Mouse (Mus musculus): ENCODE measurements at regions not wholly inside any gene's neighbourhood (a gene's known extent, or its start where the extent isn't known, plus 50 kb on each side); places are given as distances from the start of the nearest gene placed in this dataset.

DNA sequence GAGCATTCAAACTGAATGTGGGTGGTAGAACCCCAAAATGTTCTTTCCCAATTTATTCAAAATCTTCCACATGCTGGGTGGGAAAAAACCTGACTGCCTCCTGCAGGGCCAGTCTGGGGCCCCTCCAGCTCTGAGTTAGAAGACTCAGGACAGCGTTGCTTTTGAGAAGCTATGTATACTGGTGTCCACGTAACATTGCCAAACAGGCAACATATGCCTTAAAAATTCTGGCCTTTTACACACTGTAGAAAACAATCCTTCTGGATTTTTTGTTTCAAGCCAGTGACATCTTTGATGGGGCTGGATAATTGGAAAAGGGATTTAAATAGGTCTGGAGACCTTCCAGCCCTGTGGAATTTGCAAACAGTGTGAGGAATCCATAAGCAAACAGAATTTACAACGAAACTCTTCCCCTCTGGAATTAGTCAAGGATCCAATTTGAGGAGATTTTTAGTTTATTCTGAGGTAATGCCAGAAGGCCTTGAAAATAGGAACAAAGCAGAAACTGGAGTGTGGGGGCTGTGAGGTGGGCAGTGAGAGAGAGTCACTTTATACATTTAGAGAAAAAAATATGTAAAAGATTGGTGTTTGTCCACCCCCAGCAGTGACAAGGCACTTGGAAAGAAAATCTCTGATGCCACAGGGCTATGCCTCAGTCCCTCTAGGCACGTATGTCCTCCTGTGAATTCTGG lies 108.9 kb upstream of the F13a1 start:
- H3K9ac ChIP-seq (ENCODE audit: low read length): no peak overlapping the region
- no peaks in the 10 kb centered on the region for H3K27me3 ChIP-seq (ENCODE audit: control insufficient read depth, insufficient read depth, low read length)
- 79% methylated on average over 4 of the region's 4 CpGs for WGBS
- no peak for ATAC-seq (replicated peaks; ENCODE audit: low FRiP score)
- H3K36me3 ChIP-seq (ENCODE audit: control insufficient read depth, insufficient read depth, low read length): no peaks in the 10 kb centered on the region
- no peak overlapping the region for H3K27ac ChIP-seq (ENCODE audit: low read depth, low read length)
- H3K4me3 ChIP-seq (ENCODE audit: low read depth, low read length): no peak overlapping the region
- no peaks in the 10 kb centered on the region for H3K9me3 ChIP-seq (ENCODE audit: control insufficient read depth, low read length)
- H3K4me1 ChIP-seq (replicated peaks; ENCODE audit: control insufficient read depth, insufficient read depth, low read length): no peaks in the 10 kb centered on the region
- DNase-seq (ENCODE audit: low spot score): no peak
- H3K4me2 ChIP-seq (ENCODE audit: low read depth, low read length, severe bottlenecking): no peak overlapping the region

DNA sequence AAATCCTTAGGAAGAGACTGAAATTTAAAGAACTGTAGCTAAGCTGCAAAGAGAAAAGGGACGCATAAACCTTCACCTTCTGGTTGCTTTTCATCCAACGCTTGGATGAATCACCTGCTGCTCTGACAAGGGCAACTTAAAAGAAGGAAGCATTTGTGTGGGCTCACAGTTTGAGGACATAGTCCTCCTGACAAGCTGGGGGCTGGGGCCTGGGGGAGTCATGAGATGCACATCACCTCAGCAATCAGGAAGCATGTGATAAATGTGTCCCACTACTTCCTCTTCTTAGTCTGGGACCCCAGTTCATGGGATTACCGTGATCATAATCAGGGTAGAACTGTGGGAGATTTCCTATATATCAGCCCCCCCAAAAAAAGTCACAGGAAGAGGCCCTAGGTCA lies 107.8 kb upstream of the F13a1 start:
- DNase-seq (ENCODE audit: low spot score): no peak
- H3K4me3 ChIP-seq (ENCODE audit: low read depth, low read length): no peak overlapping the region
- WGBS: 89% methylated on average over 3 of the region's 3 CpGs
- H3K9ac ChIP-seq (ENCODE audit: low read length): no peak overlapping the region
- H3K27ac ChIP-seq (ENCODE audit: low read depth, low read length): no peak overlapping the region
- no peaks in the 10 kb centered on the region for H3K4me1 ChIP-seq (replicated peaks; ENCODE audit: control insufficient read depth, insufficient read depth, low read length)
- H3K27me3 ChIP-seq (ENCODE audit: control insufficient read depth, insufficient read depth, low read length): no peaks in the 10 kb centered on the region
- no peaks in the 10 kb centered on the region for H3K9me3 ChIP-seq (ENCODE audit: control insufficient read depth, low read length)
- no peak overlapping the region for H3K4me2 ChIP-seq (ENCODE audit: low read depth, low read length, severe bottlenecking)
- H3K36me3 ChIP-seq (ENCODE audit: control insufficient read depth, insufficient read depth, low read length): no peaks in the 10 kb centered on the region
- no peak for ATAC-seq (replicated peaks; ENCODE audit: low FRiP score)

GRCm38 (mm10) chr13:37151835-37152516 lies 101.9 kb upstream of the F13a1 start:
- WGBS: 41% methylated on average over 4 of the region's 4 CpGs
- no peak overlapping the region for H3K4me2 ChIP-seq (ENCODE audit: low read depth, low read length, severe bottlenecking)
- H3K27ac ChIP-seq (ENCODE audit: low read depth, low read length): no peak overlapping the region

GRCm38 (mm10) chr13:37149961-37150360 lies 99.9 kb upstream of the F13a1 start:
- no peak for ATAC-seq (replicated peaks; ENCODE audit: low FRiP score)

More at GRCm38 (mm10) chr13:37151835-37152516, 101.9 kb upstream of the F13a1 start:
- no peak overlapping the region for H3K4me3 ChIP-seq (ENCODE audit: low read depth, low read length)
- no peaks in the 10 kb centered on the region for H3K9me3 ChIP-seq (ENCODE audit: control insufficient read depth, low read length)
- H3K36me3 ChIP-seq (ENCODE audit: control insufficient read depth, insufficient read depth, low read length): no peaks in the 10 kb centered on the region
- ATAC-seq (replicated peaks; ENCODE audit: low FRiP score) (peak; percentile 82), DNase-seq (ENCODE audit: low spot score) (no peak)
- H3K4me1 ChIP-seq (replicated peaks; ENCODE audit: control insufficient read depth, insufficient read depth, low read length): no peaks in the 10 kb centered on the region; the same call in 1 of the 2 replicates
- H3K9ac ChIP-seq (ENCODE audit: low read length): no peak overlapping the region
- H3K27me3 ChIP-seq (ENCODE audit: control insufficient read depth, insufficient read depth, low read length): no peaks in the 10 kb centered on the region

DNA sequence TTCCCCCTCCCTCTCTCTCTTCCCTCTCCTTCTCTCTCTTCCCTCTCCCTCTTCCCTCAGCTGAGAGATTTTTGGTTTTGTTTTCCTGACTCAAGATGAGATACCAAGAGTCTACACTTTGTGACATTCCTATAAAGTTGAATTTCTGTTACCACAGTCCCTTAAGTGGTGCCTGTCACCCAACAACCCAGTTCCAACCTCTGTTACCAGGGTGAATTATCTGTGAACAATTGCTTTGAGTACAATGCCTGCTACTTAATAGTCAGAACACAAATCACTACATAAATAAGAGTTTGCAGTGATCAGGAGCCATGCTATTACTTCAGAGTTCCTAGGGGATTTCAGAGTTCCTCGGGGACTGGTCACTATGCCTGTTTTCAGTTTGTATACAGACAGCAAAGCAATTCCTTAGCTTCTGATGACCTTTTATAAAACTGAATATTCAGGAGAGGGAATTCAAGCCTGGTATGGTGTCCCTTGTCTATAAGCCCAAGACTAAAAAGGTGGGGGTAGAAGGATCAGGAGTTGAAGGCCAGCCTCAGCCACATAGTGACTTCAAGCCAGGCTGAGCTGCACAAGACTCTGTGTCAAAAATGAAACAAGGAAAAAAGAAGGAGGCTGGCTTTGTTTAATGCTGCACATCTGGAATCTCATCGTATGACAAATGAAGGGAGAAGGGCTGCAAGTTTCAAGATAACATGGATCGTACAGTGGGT lies 99.2 kb upstream of the F13a1 start:
- H3K4me2 ChIP-seq (ENCODE audit: low read depth, low read length, severe bottlenecking): no peak overlapping the region
- H3K27ac ChIP-seq (ENCODE audit: low read depth, low read length): no peak overlapping the region

More at GRCm38 (mm10) chr13:37149961-37150360, 99.9 kb upstream of the F13a1 start:
- Histone ChIP-seq H3K9me3 (ENCODE audit: control insufficient read depth, low read length) (no peaks in the 10 kb centered on the region), H3K27me3 (ENCODE audit: control insufficient read depth, insufficient read depth, low read length) (no peaks in the 10 kb centered on the region), H3K4me3 (ENCODE audit: low read depth, low read length) (no peak overlapping the region), H3K36me3 (ENCODE audit: control insufficient read depth, insufficient read depth, low read length) (no peaks in the 10 kb centered on the region), H3K27ac (ENCODE audit: low read depth, low read length) (no peak overlapping the region), H3K9ac (ENCODE audit: low read length) (no peak overlapping the region), H3K4me2 (ENCODE audit: low read depth, low read length, severe bottlenecking) (no peak overlapping the region), H3K4me1 (replicated peaks; ENCODE audit: control insufficient read depth, insufficient read depth, low read length) (no peaks in the 10 kb centered on the region; the same call in 1 of the 2 replicates)
- no peak for DNase-seq (ENCODE audit: low spot score)
- WGBS: 92% methylated on average over 1 of the region's 1 CpGs

GRCm38 (mm10) chr13:37148627-37149026 lies 98.6 kb upstream of the F13a1 start:
- H3K9me3 ChIP-seq (ENCODE audit: control insufficient read depth, low read length): no peaks in the 10 kb centered on the region
- H3K27ac ChIP-seq (ENCODE audit: low read depth, low read length): no peak overlapping the region
- H3K4me2 ChIP-seq (ENCODE audit: low read depth, low read length, severe bottlenecking): no peak overlapping the region
- no peak for ATAC-seq (replicated peaks; ENCODE audit: low FRiP score)
- H3K4me1 ChIP-seq (replicated peaks; ENCODE audit: control insufficient read depth, insufficient read depth, low read length): no peaks in the 10 kb centered on the region; the same call in 1 of the 2 replicates
- WGBS: 91% methylated on average over 1 of the region's 1 CpGs
- no peaks in the 10 kb centered on the region for H3K36me3 ChIP-seq (ENCODE audit: control insufficient read depth, insufficient read depth, low read length)
- H3K27me3 ChIP-seq (ENCODE audit: control insufficient read depth, insufficient read depth, low read length): no peaks in the 10 kb centered on the region
- H3K4me3 ChIP-seq (ENCODE audit: low read depth, low read length): no peak overlapping the region
- no peak overlapping the region for H3K9ac ChIP-seq (ENCODE audit: low read length)
- DNase-seq (ENCODE audit: low spot score): no peak

More for the DNA sequence above, 99.2 kb upstream of the F13a1 start:
- DNase-seq (ENCODE audit: low spot score): no peak
- 66% methylated on average over 3 of the region's 3 CpGs for WGBS
- Histone ChIP-seq H3K4me3 (ENCODE audit: low read depth, low read length) (no peak overlapping the region), H3K27me3 (ENCODE audit: control insufficient read depth, insufficient read depth, low read length) (no peaks in the 10 kb centered on the region), H3K36me3 (ENCODE audit: control insufficient read depth, insufficient read depth, low read length) (no peaks in the 10 kb centered on the region), H3K4me1 (replicated peaks; ENCODE audit: control insufficient read depth, insufficient read depth, low read length) (no peaks in the 10 kb centered on the region; the same call in 1 of the 2 replicates), H3K9me3 (ENCODE audit: control insufficient read depth, low read length) (no peaks in the 10 kb centered on the region), H3K9ac (ENCODE audit: low read length) (no peak overlapping the region)
- no peak for ATAC-seq (replicated peaks; ENCODE audit: low FRiP score)

GRCm38 (mm10) chr13:37147790-37148189 lies 97.7 kb upstream of the F13a1 start:
- Histone ChIP-seq H3K4me3 (ENCODE audit: low read depth, low read length) (no peak overlapping the region), H3K9me3 (ENCODE audit: control insufficient read depth, low read length) (no peaks in the 10 kb centered on the region), H3K4me2 (ENCODE audit: low read depth, low read length, severe bottlenecking) (no peak overlapping the region), H3K4me1 (replicated peaks; ENCODE audit: control insufficient read depth, insufficient read depth, low read length) (no peaks in the 10 kb centered on the region; the same call in 1 of the 2 replicates), H3K27me3 (ENCODE audit: control insufficient read depth, insufficient read depth, low read length) (no peaks in the 10 kb centered on the region), H3K9ac (ENCODE audit: low read length) (no peak overlapping the region), H3K27ac (ENCODE audit: low read depth, low read length) (no peak overlapping the region), H3K36me3 (ENCODE audit: control insufficient read depth, insufficient read depth, low read length) (no peaks in the 10 kb centered on the region)
- ATAC-seq (replicated peaks; ENCODE audit: low FRiP score): no peak
- 93% methylated on average over 8 of the region's 8 CpGs for WGBS
- DNase-seq (ENCODE audit: low spot score): no peak

- DNase-seq (ENCODE audit: low spot score): no peak
- WGBS: 89% methylated on average over 2 of the region's 2 CpGs
- H3K9ac ChIP-seq (ENCODE audit: low read length): no peak overlapping the region
- no peaks in the 10 kb centered on the region for H3K4me1 ChIP-seq (replicated peaks; ENCODE audit: control insufficient read depth, insufficient read depth, low read length)
- no peak overlapping the region for H3K27ac ChIP-seq (ENCODE audit: low read depth, low read length)
- no peak overlapping the region for H3K4me3 ChIP-seq (ENCODE audit: low read depth, low read length)
- no peak overlapping the region for H3K4me2 ChIP-seq (ENCODE audit: low read depth, low read length, severe bottlenecking)
- no peaks in the 10 kb centered on the region for H3K36me3 ChIP-seq (ENCODE audit: control insufficient read depth, insufficient read depth, low read length)
- ATAC-seq (replicated peaks; ENCODE audit: low FRiP score): no peak
- H3K27me3 ChIP-seq (ENCODE audit: control insufficient read depth, insufficient read depth, low read length): no peaks in the 10 kb centered on the region
- no peaks in the 10 kb centered on the region for H3K9me3 ChIP-seq (ENCODE audit: control insufficient read depth, low read length)
Measured at GRCm38 (mm10) chr13:37142812-37143211, 92.8 kb upstream of the F13a1 start.
